Mouse (Mus musculus) liver, adult (tissue): ENCODE measurements around the gene Pts.

Experiments used
- GATA4 ChIP-seq: IDR thresholded peaks from 2 replicates; pipeline ENCODE4 v1.6.1; 2014; ENCODE audit warnings: mild to moderate bottlenecking, low read length; ENCODE audit not compliant: insufficient replicate concordance

Gene Pts

GRCm38 (mm10) chr9:50479476-50479875, 49.0 kb downstream of the Pts start:
- no peak for TF ChIP-seq GATA4

DNA sequence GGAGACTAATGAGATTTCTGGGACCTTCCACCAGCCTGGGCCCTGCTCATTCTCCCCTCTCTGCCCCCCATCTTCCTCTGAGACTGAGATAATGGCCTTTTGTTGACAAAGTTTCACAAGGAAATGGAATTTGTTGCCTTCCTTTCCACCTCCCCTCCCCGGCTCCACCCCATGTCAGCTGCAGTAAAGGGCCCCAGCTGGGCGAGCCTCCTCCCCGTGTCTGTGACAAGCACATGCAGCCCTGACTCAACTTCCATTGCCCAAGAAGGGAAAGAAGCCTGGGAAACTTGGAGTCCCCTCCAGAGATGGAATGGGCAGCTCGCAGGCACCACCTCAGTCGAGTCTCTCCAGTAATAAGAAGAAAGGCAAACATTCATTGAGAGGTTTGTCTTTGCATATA, 49.7 kb downstream of the Pts start:
- no peak; the same call in 1 of the 2 replicates for TF ChIP-seq GATA4

GRCm38 (mm10) chr9:50477270-50477669, 51.3 kb downstream of the Pts start:
- TF ChIP-seq GATA4 = no peak

DNA sequence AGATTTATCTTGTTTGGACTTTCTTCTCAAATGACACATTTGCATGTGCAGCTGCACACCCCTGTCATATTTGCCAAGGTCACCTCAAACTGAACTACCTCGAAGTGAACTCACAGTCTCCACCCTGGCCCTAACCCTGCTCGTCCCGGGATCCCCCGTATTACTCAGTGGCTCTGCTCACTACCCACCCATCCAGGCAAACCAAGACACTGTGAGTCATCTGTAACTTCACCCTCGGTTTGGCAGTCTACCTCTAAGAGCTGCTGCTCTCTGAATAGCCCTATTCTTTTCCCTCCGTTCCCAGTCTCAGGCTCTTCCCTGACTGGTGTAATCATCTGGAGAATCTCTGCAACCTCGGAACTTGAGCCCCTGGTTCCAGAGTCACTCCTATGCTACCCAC, 51.9 kb downstream of the Pts start:
- TF ChIP-seq GATA4 = no peak

DNA sequence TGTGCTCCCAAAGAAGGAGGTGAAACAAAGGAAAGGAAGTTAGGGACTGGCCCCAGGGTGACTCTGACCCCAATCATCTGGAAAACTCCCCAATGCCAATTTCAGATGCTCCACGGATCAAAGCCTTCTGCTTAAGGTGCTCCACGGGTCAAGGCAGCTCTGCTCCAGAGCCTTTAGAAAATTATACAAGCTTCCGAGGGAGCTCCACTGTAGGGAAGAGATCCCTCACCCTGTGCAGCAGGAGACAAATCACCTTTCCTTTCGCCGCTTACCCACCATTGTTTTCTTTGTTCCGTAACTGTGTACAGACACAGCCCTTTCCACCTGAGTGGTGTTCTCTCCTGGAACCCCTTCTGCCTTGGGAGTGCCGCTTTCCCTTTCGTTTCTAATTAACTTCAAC, 52.8 kb downstream of the Pts start:
- no peak for TF ChIP-seq GATA4

DNA sequence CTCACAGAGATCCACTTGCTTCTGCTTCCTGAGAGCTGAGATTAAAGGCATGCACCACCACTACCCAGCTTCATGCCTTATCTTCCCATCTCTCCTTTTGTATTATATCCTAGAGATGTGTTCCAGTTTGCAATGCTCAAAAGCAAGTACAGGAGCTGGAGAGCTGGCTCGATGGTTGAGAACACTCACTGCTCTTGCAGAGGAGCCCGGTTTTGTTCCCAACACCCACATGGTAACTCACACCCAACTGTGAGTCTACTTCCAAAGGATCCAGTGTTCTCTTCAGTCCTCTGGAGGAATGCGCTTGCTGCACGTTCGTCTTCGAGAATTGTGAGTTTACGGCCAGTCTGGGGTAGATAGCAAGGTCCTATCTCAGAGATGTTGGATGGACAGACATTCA, 53.2 kb downstream of the Pts start:
- TF ChIP-seq GATA4 = no peak
